Mouse (Mus musculus): ENCODE data around the gene Prkca.

The Prkca gene

DNA sequence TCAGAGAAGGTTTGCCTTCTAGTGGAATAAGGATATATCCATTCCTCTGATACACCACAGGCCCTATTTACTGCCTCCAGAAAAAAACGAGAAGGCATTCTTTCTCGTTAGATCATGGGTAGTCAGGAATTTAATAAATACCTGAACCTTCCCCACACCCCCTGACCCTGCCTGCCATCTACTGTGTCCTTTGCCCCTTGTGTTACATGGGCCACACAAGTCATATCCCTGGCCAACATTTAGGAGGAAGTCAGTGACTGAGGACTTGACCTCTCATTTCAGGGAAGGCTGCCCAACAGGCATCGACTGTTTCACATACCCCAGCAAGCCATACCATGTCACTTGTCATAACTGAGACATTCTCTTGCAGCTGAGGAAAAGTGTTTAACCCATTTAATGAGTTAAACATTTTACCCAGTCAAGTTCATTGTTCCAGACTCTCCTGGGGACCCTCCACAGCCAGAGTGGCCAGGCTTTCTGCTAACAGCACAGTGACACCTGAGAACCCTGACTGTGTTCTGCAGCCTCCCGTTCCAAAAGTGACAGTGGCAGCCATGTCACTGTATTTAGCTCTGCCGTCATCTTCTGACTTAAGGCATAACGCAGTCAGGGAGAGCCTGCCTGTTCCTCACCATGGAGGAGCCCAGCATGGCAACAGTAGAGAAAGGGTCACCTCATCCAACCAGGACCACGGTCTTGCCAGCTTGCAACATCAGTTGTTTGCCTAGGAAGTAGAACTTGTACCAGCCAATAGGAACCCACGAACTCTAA, 114.4 kb downstream of the Prkca start:
- DNase-seq = peak; percentile 61

DNA sequence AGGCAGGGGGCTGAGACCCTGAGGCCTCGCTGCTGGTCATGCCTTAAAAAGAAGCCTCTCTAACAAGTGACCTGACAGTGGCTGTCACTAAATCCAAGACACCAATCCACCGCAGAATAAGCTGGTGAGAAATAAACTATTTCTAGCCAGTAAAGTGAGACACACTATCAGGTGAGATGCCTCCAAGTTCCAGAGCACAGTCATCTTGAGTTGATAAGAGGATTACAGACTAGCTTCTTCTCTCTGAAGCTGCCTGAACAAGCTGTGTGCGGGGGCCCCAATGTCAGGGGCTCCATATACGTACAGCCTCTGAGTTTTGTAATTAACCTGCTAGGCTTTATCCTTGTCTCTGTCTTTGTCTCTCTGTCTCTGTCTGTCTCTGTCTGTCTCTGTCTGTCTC, 115.2 kb downstream of the Prkca start:
- no peak for DNase-seq

DNA sequence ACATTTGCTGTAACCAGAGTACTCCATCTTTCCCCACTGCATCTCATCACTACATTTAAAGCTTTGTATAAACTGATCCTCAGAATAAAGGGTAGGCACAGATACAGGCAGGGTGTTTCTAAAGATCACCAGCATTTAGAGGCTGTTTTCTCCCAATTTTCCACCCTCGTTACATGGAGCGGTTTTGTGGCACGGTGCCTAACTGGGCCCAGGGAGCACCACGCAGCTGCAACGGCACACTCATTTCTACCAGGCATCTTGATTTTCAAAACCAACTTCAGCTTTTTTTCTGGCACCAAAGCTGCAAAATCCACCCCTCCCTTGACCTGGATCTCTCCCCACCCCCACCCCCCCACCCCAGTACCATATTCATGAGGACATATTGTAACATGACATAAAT, 117.5 kb downstream of the Prkca start:
- DNase-seq = no peak

DNA sequence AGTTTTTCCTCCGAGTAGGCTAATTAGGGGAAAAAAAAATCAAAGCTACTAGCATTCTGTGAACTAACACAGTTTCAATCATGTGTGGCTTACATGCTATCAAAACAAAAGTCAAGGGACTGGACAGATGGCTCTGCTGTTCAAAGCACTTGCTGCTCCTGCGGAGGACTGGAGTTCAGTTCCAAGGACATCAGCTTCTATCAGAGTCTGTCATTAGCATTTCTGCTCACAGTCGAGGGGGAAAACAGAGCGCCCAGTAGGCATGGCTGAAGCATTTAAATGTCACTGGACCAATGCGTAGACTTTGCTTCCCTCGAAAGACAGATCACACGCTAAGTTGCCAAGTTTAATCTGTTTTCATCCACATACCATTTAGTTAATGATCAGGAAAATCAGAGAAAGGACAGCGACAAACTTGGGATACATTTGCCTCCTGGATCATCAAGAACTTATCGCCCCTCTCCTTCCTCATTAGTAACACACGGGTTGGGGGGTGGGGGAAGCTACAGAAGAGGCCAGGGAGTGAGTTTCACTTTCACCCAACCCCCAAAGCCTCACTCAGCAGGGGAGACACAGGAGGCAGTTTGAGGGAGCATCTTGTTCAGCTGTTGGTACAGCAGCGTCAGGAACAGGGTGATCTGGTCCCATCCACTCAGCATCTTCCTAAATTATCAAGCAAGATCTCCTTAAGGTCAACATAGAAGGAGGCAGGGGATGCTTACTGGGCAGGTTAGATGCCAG, 119.3 kb downstream of the Prkca start:
- no peak for DNase-seq

DNA sequence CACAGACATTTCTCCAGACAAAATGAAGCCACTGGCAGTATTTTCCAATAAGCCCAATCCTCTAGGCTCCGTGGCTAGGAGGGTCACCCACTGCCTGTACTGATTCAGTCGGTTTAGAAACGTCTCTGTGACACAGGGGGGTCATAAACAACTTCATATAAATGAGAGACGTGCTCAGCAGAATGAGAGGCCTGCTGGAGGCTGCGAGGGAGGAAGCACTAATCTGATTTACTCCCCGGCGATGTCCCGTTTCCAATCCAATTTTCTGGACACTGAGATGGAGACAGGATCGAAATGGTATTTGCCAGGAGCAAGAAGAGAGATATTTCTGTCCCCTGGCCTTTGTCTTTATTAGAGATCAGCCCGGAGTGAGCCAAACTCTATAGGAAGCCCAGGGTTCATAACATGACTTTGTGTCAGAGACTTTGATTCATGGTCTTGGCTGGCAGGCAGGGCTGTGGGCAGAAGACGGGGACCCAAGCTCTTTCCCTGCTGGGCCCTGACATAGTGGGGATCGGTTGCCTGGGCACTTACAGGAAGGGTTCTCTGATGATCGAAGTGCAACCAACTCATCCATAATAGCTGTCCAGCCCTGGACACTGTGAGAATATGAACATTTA, 120.0 kb downstream of the Prkca start:
- no peak for DNase-seq

DNA sequence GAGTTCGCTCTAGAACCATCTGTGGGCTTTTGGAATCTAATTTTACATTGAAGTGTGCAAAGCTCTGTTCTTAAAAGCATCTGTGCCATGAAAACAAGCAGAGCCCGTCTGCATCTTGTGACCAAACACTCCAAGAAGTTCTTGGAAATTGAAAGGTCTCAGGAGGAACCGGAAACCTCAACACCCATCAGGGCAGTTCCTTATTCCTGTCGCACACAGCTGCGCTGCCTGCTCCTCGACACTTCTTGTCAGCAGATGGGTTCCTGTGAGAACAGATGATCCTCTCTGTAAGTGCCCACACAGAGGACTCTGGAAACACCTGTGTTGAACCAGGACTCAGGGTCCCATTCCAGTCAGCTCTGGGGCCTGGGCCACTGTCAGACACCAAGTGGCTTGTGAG, 120.6 kb downstream of the Prkca start:
- no peak for DNase-seq

DNA sequence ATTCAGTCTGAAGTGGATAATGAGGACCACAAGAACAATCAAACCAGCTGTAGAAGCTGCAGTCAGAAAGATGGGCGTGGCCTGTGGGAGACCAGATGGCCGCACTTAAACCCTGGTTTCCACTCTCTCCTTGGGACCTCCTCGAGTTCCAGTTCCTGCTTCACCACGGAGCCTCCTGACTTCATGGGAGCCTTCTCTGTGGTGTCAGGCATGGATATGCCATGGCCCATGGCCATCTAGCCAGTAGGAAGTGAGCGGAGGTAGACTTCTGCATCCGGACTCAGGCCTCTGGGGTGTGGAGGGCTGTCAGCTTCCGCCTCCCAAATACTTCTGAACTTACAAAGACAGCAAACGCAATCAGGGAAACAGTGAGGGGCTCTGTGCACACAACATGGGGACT, 121.1 kb downstream of the Prkca start:
- no peak for DNase-seq

DNA sequence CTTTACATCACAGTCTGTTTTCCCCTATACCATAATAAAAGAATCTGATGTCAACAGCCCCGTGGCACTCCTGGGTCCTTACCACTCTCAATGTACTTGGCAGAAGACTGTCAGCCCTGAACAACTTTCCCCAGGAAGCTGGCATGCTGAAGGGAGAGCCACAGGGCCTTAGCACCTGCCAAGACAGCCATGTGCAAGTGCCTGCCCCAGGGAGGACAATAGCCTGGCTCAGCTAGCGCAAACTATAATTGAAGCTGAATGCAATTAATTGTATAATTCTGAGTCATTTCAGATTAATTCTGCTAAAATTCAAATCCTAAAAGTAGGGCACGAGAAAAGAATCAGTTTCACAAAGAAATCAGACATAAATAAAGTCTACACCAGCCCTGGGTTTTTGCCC, 121.7 kb downstream of the Prkca start:
- DNase-seq = no peak

DNA sequence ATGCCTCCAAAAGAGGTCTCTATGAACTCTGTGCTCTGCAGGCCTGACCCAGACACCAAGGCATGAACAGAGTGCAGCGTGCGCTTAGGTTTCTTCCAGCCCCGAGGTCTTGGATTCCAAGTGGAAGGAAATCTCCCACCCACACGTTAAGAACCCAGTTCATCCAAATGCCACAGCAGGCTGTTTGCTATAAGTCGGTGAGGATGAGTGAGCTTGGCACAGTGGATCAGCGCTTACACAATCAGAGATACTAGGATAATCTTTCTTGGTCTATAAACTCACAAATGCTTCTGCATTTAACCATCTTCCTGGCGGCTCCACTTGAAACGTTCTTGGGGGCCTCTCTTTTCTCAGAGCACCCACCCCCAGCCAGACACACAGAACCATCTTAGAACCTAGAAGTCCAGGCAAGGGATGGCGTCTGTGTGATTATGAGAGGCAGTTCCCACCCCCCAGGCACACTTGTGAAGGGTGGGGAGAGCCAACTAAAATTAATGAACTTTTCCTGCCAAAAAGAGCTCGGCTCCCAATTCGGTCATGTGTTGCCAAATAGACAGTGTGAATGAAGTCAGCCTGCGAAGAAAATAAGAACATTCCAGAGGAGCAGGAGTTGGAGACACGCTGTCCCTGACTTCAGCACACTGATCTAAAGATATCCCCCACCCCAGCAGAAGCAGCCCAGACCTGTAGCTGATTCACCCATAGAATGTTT, 122.4 kb downstream of the Prkca start:
- DNase-seq = no peak

DNA sequence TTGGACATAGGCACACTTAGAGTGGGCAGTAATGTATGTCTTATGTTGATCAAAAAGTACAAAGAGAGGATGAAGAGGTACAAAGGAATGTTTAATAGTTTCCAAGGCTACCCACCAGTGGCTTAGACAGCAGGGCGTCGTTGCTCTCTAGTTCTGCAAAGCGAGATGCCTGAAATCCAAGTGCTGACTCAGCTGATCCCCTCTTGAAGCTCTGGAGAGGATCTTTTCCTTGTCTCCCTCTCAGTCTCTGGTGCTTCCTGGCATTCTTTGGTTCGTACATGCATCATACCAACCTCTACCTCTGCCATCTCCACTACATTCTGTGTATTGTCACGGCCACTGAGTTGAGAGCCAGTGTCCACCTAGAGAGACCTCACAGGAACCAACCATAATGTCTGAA, 123.1 kb downstream of the Prkca start:
- no peak for DNase-seq

DNA sequence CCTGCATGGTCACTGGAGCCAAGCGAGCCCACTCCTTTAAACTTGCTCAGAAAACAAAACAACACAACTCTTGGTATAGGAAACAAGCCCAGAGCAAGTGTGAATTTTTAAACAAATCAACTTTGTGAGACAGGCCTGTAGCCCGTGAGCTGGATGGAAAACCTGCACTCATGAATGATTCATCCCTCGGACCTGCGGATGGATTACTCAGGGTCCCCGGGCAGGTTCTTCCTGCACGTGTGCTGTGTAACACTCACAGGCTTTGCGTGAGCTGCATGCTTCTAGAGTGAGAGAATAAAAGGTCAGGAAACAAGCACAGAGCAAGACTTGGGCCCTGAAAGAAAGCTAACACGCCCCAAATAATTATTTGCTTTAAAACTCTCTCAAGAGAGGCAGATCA, 126.7 kb downstream of the Prkca start:
- no peak for DNase-seq

DNA sequence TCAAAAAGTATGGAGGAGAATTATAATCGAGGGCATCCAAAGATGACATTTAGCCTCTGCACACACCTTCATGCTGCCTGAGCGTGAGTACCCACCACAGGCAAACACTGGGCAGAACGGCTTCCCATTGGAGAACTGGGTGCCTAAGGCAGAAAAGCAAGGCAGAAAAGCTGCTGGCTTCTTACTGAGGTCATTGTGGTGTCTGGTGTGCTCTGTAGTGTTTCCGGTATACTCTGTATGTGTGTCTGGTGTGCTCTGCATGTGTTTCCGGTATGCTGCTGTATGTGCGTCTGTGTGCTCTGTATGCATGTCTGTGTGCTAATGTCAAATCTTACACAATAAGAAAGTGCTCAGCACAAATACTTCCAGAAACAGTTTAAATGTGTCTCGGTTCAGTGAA, 127.7 kb downstream of the Prkca start:
- no peak for DNase-seq

DNA sequence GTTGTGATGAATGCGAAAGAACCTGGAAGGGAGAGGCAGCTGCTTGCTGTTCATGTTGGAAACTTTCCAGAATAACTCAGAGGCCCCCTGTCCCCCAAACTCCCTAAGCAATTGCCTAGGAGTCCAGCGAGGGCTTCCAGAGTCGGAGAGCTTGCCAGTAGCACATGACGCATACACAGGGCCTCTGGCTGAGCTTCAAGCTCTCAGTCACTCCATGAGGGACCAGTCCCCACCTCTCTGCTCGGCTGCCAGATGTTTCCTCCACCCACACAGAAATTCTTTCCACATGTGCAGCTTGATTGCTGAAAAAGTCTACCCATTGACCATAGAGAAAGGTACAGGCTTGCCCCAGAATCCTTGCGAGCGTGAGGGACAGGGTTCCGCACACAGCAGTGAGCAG, 128.3 kb downstream of the Prkca start:
- peak; percentile 25 for DNase-seq

DNA sequence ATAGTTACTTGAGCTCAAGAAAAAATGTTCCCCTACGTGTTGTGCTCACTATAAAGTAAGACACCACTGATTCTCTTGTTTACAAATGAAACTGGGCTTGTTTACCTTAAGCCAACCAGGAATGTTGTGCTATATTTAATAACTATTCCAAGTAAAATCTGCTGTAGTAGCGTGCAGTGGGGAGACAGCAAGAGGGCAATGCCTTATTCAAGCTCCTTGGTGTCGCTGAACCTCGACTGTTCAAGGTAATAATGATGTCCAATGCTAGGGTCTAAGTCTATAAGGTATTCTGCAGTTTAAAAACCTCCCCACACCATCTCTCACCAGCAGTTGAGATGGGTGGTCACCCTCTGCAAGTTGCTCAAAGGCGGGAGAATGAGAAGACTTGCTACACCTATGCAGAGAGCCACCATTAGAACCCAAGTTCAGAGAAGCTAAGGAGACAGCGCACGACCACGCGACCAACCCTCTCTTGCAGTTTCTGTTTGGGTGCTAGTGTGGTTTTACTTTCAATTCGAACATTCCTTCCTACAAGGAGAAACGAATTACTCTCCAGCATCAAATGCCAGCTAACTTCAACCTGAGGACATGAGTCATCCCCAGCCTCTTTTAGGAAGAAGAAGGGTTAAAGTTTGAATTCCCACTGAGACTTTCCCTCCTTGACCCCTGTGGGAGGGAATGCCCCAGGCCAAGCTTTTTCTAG, 129.1 kb downstream of the Prkca start:
- no peak for DNase-seq

DNA sequence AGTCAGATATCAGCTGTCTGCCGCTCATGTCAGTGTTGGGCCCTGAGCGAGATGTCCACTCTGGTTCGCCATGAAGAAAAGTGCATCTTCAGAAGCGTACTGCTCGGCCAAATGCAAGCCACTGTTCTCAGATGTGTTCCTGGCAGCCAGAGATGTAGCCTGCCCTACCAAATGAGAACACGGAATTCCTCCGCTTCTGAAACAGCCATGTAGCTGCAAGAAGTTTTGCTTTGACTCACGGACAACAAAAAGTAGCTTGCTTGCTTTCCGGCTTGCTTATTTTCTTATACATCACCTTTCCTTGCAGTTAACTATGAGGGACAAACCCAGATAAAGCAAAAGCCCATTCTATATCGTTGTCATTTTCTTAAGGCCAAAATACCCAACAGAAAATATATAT, 129.9 kb downstream of the Prkca start:
- DNase-seq = no peak

DNA sequence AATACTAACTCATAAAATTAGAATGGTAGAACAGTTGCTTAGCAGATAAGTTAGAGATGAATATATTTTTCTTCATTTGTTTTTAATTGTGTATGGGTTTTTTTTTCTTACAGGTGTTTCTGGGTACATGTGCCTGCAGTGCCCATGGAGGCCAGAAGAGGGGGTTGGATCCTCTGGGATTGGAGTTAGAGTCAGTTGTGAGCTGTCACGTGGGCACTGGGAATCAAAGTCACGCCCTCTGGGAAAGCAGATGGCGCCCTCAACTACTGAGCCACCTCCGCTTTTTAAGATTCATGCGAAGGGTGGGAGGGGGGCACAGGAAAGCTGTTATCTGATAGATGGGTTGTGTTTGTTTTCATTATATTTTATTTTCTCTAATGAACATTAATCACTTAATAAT, 131.1 kb downstream of the Prkca start:
- DNase-seq = no peak

DNA sequence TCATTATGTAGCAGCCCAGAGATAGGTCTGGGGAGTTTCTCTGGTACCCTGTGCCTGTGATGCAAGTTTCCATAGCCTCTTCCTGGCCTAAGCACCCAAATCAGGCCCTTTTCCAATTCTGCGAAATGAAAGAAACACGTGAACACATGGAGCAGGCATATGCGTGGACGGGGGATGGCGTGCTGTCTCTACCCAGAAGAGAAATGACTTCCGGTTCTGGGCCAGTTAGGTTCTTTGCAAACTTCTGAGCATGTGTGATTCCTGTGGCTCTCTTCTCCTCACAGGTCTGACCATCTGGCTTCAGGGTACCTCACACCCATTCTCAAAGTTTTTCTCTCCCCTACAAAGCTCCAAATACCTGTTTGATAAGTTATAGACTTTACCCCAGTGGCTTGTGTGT, 131.7 kb downstream of the Prkca start:
- DNase-seq = no peak

DNA sequence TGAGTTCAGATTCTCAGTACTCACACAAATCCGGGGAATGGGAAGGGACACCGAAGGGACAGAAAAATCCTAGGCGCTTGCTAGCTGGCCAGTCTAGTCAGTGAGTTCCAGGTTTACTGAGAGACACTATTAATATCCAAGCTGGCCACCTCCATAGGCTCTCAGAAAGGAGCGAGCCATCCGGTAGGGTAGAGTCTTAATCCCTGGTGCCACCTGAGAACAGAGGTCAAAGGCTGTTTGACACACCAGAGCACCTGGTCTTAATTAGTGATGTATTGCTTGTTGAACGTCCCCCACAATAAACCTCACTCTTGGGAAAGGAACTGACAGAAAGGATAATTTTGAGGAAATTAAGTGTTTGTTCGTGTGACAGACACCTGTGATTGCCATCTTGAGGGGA, 133.0 kb downstream of the Prkca start:
- DNase-seq = peak; percentile 21

DNA sequence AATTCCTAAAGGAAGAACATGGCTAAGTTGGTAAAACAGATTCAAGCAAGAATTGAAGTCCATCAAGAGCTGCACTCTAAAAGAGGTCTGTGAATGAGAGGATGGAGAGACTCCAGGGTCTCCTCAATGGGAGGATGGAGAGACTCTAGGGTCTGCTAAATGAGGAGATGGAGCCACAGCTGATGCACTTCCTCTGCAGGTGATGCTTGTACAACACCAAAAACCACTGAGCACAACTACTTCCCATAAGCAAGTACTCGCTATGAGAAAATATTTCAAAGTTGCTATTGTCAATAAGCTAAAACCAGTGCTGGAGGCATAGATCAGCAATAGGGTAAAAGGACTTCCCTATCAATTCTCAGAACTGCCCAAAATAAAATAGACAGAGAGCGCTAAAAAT, 137.1 kb downstream of the Prkca start:
- no peak for DNase-seq

DNA sequence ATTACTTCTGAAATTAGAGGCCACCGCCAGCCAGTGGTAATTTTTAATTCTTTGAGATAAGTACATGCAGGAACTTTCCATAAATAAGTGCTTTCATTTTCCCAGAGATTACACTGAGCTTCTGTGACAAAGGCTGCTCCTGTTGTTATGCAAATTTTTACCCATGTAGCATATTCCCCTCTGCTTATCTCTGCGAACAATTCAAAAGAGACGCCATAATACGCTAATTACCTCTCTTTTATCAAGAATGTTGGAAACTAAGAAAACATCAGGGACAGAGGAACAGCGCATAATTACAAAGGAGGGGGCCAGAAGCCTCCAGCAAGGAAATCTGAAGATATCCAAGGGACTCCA, 138.9 kb downstream of the Prkca start:
- no peak for DNase-seq

DNA sequence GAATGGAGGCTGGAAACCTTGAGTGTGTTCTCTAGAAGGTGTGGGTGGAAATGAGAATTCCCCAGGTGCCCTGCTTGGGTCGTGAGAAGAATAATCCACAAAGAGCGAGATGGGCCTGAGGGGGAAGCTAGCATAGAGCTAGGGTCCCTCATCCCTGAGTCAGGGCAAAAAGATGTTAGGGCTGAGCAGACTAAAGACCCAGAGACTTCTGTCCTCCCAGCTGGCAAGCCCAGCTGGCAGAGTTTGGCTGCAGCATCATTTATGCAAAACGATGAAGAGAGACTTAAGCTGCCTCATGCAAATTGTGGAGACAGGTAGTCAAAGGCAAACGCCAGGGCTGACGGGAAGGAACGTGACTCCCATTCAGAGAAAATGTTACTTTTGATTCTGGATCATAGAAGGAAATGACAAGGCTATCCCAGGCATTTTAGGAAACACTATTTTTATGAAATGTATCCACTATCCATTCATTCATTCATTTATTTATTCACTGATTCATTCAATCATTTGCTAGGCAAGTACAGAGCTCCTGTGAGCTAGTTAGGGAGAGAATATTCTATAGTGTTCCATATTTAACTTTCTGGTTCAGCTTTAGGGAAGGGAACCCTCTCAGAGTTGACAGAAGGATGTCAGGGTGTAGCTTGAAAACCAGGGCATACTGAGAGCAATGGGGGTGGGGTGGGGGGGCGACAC, 139.4 kb downstream of the Prkca start:
- DNase-seq = no peak

DNA sequence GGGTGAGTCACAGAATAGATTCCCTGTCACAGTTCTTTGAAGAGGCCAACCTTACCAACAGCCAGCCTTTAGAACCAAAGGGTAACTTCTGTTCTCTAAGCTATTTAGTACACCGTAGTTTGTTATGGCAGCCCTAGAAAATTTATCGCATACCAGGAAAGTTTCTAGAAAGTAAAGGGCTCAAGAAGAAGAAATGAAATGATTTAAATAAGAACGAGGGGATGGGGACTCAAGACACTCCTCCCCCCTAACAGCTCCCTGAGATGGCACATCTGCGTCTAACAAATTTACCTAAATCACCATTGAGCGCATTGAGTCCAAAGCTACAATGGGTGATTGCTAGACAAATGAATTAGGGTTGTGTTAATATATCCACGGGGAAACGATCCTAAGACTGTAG, 140.9 kb downstream of the Prkca start:
- DNase-seq = no peak
